Mouse (Mus musculus) hindbrain, embryonic 14.5 days (tissue): ENCODE results near the gene Alg13. TPM values are rescaled to one million over a fixed set of nuclear protein-coding genes. Genes with fewer than 3 reads are reported as not detected.

Source experiments
- ATAC-seq: fragments of 200-750 bp; cut with Nextera tagmentation; 2 replicates; pipeline ENCODE4 v1.8.0; 2017; ENCODE audit warnings: moderate number of reproducible peaks, mild to moderate bottlenecking, moderate TSS enrichment, moderate library complexity; ENCODE audit not compliant: low FRiP score
- DNase-seq: peaks from one replicate; pipeline ENCODE4 v3.0.0-alpha.2; 2015; ENCODE audit warnings: low spot score
- H3K27ac ChIP-seq: fragments of 300-500 bp; sonication (generic); 2 replicates; pipeline ENCODE4 v1.5.1; 2014; ENCODE audit warnings: mild to moderate bottlenecking, moderate library complexity
- H3K27me3 ChIP-seq: fragments of 300-500 bp; sonication (generic); 2 replicates; pipeline ENCODE4 v1.6.1; 2014; ENCODE audit warnings: mild to moderate bottlenecking, low read length, mixed read lengths; ENCODE audit not compliant: control insufficient read depth, insufficient read depth
- H3K36me3 ChIP-seq: fragments of 300-500 bp; sonication (generic); replicated peaks from 2 replicates; pipeline ENCODE4 v1.6.1; 2014; ENCODE audit not compliant: control insufficient read depth, insufficient read depth
- H3K4me1 ChIP-seq: fragments of 300-500 bp; sonication (generic); replicated peaks from 2 replicates; pipeline ENCODE4 v1.6.1; 2014; ENCODE audit warnings: antibody characterized with exemption, low read length, mixed read lengths; ENCODE audit not compliant: control insufficient read depth, insufficient read depth
- H3K4me2 ChIP-seq: fragments of 300-500 bp; sonication (generic); replicated peaks from 2 replicates; pipeline ENCODE4 v1.6.1; 2014; ENCODE audit warnings: mild to moderate bottlenecking, moderate library complexity
- H3K4me3 ChIP-seq: fragments of 300-500 bp; sonication (generic); replicated peaks from 2 replicates; pipeline ENCODE4 v1.5.1; 2014; ENCODE audit warnings: mild to moderate bottlenecking, low read length
- H3K9ac ChIP-seq: fragments of 300-500 bp; sonication (generic); 2 replicates; pipeline ENCODE4 v1.6.1; 2014
- H3K9me3 ChIP-seq: fragments of 300-500 bp; sonication (generic); 2 replicates; pipeline ENCODE4 v1.6.1; 2016; ENCODE audit warnings: low read length; ENCODE audit not compliant: control insufficient read depth
- WGBS: fragments of 180-500 bp; shearing (Covaris S2); extraction: QIAGEN DNeasy Blood & Tissue Kit; methylation state at CpG from one replicate; pipeline ENCODE4 v1.1.7; 2014; 5-methylcytosine and 5-hydroxymethylcytosine counted together
- polyA plus RNA-seq: library from polyadenylated mRNA; unstranded; fragments of >200 nt; fragmentation: Nextera tagmentation; extraction: Ambion mirVana; gene quantifications from 2 replicates; pipeline ENCODE4 v1.2.1, GENCODE M21; 2014

Alg13 gene
- 12.9 and 13.1 TPM in 2 replicates for polyA plus RNA-seq

- Histone ChIP-seq H3K27me3 (no peaks in the 10 kb centered on the region), H3K9ac (peak within 1 kb of the TSS; percentile 59), H3K9me3 (no peaks in the 10 kb centered on the region), H3K36me3 (no peaks in the 10 kb centered on the region), H3K4me2 (peak within 1 kb of the TSS; percentile 80), H3K4me3 (peak within 1 kb of the TSS; percentile 62), H3K4me1 (no peaks in the 10 kb centered on the region), H3K27ac (no peak within 1 kb of the TSS)
- ATAC-seq (peak; percentile 95), DNase-seq (peak; percentile 85)
- 16% methylated on average over 47 of the region's 47 CpGs for WGBS
Measured at GRCm38 (mm10) chrX:144317548-144318163, at the start of gene Alg13. Gene Alg13, plus strand, starts transcription at chrX:144317804.

- Histone ChIP-seq H3K4me2 (no peak overlapping the region), H3K4me3 (no peak overlapping the region), H3K9me3 (no peaks in the 10 kb centered on the region), H3K4me1 (no peaks in the 10 kb centered on the region), H3K36me3 (no peaks in the 10 kb centered on the region), H3K9ac (no peak overlapping the region), H3K27me3 (no peaks in the 10 kb centered on the region), H3K27ac (no peak overlapping the region)
- 92% methylated on average over 1 of the region's 1 CpGs for WGBS
- DNase-seq (no peak), ATAC-seq (no peak)
Measured at GRCm38 (mm10) chrX:144268606-144269005, 49.0 kb upstream of the Alg13 start.

GRCm38 (mm10) chrX:144301476-144301875 is 16.1 kb upstream of the Alg13 start:
- DNase-seq (peak; percentile 73), ATAC-seq (no peak)
- H3K4me2 ChIP-seq: no peak overlapping the region
- H3K9me3 ChIP-seq: no peaks in the 10 kb centered on the region
- no peak overlapping the region for H3K9ac ChIP-seq
- H3K27ac ChIP-seq: no peak overlapping the region
- H3K27me3 ChIP-seq: no peaks in the 10 kb centered on the region
- 58% methylated on average over 2 of the region's 2 CpGs for WGBS
- no peak overlapping the region for H3K4me3 ChIP-seq
- H3K4me1 ChIP-seq: no peaks in the 10 kb centered on the region
- H3K36me3 ChIP-seq: no peaks in the 10 kb centered on the region

GRCm38 (mm10) chrX:144305659-144306058 is 11.9 kb upstream of the Alg13 start:
- no peaks in the 10 kb centered on the region for H3K9me3 ChIP-seq
- 94% methylated on average over 2 of the region's 2 CpGs for WGBS

GRCm38 (mm10) chrX:144314041-144314440 is 3.6 kb upstream of the Alg13 start:
- Histone ChIP-seq H3K4me3 (no peak overlapping the region), H3K27me3 (no peaks in the 10 kb centered on the region), H3K4me1 (no peaks in the 10 kb centered on the region), H3K4me2 (no peak overlapping the region), H3K36me3 (no peaks in the 10 kb centered on the region), H3K27ac (no peak overlapping the region), H3K9me3 (no peaks in the 10 kb centered on the region), H3K9ac (no peak overlapping the region)
- DNase-seq: no peak
- ATAC-seq: no peak
- WGBS: 52% methylated on average over 2 of the region's 2 CpGs

More at GRCm38 (mm10) chrX:144305659-144306058, 11.9 kb upstream of the Alg13 start:
- no peak for DNase-seq
- Histone ChIP-seq H3K27ac (no peak overlapping the region), H3K4me3 (no peak overlapping the region), H3K9ac (no peak overlapping the region), H3K4me2 (no peak overlapping the region), H3K4me1 (no peaks in the 10 kb centered on the region), H3K27me3 (no peaks in the 10 kb centered on the region), H3K36me3 (no peaks in the 10 kb centered on the region)
- ATAC-seq: no peak

DNA sequence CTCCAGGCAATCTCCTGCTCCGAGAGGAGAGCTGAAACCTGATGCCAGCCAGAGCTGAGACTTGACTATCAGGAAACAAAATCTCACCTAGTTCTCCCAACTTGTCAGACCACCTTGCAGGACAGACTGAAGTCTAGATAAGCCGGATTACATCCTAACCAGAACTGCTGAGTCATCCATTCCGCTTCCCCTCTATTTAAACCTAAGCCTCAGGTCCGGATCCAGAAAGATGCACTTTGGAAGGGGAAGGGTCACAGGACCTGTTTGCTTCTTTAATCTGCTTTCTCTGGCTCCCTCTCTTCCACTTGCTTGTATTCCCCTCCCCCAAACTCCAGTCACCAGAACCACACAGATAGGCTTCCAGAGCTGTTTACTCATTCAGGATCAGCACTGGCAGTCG is 2.6 kb upstream of the Alg13 start:
- no peak for DNase-seq
- Histone ChIP-seq H3K4me3 (no peak overlapping the region), H3K9me3 (no peaks in the 10 kb centered on the region), H3K4me2 (no peak overlapping the region), H3K36me3 (no peaks in the 10 kb centered on the region), H3K27me3 (no peaks in the 10 kb centered on the region), H3K27ac (no peak overlapping the region), H3K9ac (no peak overlapping the region), H3K4me1 (no peaks in the 10 kb centered on the region)
- 37% methylated on average over 5 of the region's 5 CpGs for WGBS
- no peak for ATAC-seq

GRCm38 (mm10) chrX:144316004-144316403 is 1.6 kb upstream of the Alg13 start:
- Histone ChIP-seq H3K4me1 (no peaks in the 10 kb centered on the region), H3K36me3 (no peaks in the 10 kb centered on the region), H3K4me3 (no peak overlapping the region), H3K4me2 (no peak overlapping the region), H3K27ac (no peak overlapping the region), H3K9me3 (no peaks in the 10 kb centered on the region), H3K27me3 (no peaks in the 10 kb centered on the region), H3K9ac (no peak overlapping the region)
- ATAC-seq (no peak), DNase-seq (no peak)
- WGBS: 76% methylated on average over 5 of the region's 5 CpGs

GRCm38 (mm10) chrX:144318164-144318979 is 768 bp downstream of the Alg13 start:
- no peak for DNase-seq

DNA sequence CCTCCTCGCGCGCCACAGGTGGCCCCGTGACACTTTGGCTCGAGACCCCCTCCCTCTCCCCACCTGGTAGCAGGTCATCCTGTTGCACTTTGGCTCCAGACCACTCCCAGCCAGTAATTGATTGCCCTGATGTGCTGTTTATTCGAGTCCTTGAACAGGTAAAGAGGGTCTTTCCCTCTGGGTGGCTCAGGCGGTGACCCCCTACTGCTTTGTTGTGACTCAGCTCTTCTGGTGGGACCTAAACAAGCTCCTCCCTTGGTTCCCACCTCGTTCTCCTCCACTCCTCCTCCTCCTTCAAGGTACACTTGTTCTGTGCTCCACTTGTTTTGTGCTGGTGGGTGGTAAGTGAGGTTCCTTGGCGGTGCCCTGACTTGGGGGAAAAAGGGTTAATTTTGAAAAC is 1.8 kb downstream of the Alg13 start:
- 44% methylated on average over 7 of the region's 9 CpGs for WGBS
- H3K27ac ChIP-seq: no peak overlapping the region
- ATAC-seq: no peak
- no peaks in the 10 kb centered on the region for H3K4me1 ChIP-seq
- H3K27me3 ChIP-seq: no peaks in the 10 kb centered on the region
- no peaks in the 10 kb centered on the region for H3K9me3 ChIP-seq
- no peaks in the 10 kb centered on the region for H3K36me3 ChIP-seq
- H3K9ac ChIP-seq: no peak overlapping the region
- H3K4me3 ChIP-seq: no peak overlapping the region
- H3K4me2 ChIP-seq: peak overlapping the region; percentile 80
- no peak for DNase-seq

More at GRCm38 (mm10) chrX:144318164-144318979, 768 bp downstream of the Alg13 start:
- Histone ChIP-seq H3K4me1 (no peaks in the 10 kb centered on the region), H3K27me3 (no peaks in the 10 kb centered on the region), H3K27ac (no peak overlapping the region), H3K9ac (peak overlapping the region; percentile 59), H3K4me2 (peak overlapping the region; percentile 80), H3K36me3 (no peaks in the 10 kb centered on the region), H3K9me3 (no peaks in the 10 kb centered on the region), H3K4me3 (peak overlapping the region; percentile 62)
- peak; percentile 84 for ATAC-seq
- 21% methylated on average over 51 of the region's 53 CpGs for WGBS
